Mouse (Mus musculus) cerebellum, adult 2 months (tissue): ENCODE measurements at regions not wholly inside any gene's neighbourhood (a gene's known extent, or its start where the extent isn't known, plus 50 kb on each side); places are given as distances from the start of the nearest gene placed in this dataset.

Experiments used
- CTCF ChIP-seq: fragments of 200-500 bp; IDR thresholded peaks from 2 replicates; pipeline ENCODE4 v1.5.1; 2011; ENCODE audit warnings: low read depth, mild to moderate bottlenecking, control low read depth, low read length, moderate library complexity, borderline replicate concordance; ENCODE audit not compliant: insufficient read depth
- POLR2A ChIP-seq: fragments of 200-500 bp; IDR thresholded peaks from 2 replicates; pipeline ENCODE4 v1.6.1; 2011; ENCODE audit warnings: low read length, control low read depth, borderline replicate concordance; ENCODE audit not compliant: insufficient read depth

DNA sequence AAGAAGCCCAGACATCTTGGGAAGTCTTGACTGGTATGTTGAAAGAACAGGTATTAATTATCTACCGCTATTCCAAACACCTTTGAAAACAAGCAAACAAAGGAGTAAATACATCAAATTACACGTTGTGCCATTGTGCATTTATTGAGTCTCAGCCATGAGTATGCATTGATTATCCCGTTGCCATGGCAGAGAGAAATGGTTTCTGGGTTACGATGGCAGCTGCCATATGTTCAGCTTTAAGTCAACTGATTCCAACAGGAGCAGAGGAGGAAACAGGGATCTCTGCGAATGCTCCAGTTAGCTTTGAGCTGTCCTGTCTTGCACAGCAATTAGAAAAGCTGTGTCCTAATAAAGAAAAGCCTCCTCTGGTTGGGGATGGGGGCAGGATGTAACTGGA lies 475.4 kb downstream of the Tox3 start:
- TF ChIP-seq CTCF (no peak), POLR2A (no peak)
